Mouse (Mus musculus) kidney, embryonic 16.5 days (tissue): ENCODE data around the gene Taf11. TPM values are rescaled to one million over a fixed set of nuclear protein-coding genes. Genes with fewer than 3 reads are reported as not detected.

Source experiments
- ATAC-seq: fragments of 200-750 bp; cut with Nextera tagmentation; 2 replicates; pipeline ENCODE4 v1.8.0; 2017; ENCODE audit warnings: moderate TSS enrichment; ENCODE audit not compliant: low FRiP score, low TSS enrichment
- H3K27ac ChIP-seq: fragments of 300-500 bp; sonication (generic); 2 replicates; pipeline ENCODE4 v1.5.1; 2014; ENCODE audit warnings: low read length
- H3K27me3 ChIP-seq: fragments of 300-500 bp; sonication (generic); 2 replicates; pipeline ENCODE4 v1.6.1; 2014; ENCODE audit warnings: low read length, control low read depth, mixed read lengths; ENCODE audit not compliant: insufficient read depth
- H3K36me3 ChIP-seq: fragments of 300-500 bp; sonication (generic); 2 replicates; pipeline ENCODE4 v1.6.1; 2014; ENCODE audit warnings: low read length, control low read depth, mixed read lengths; ENCODE audit not compliant: insufficient read depth
- H3K4me1 ChIP-seq: fragments of 300-500 bp; sonication (generic); 2 replicates; pipeline ENCODE4 v1.6.1; 2014; ENCODE audit warnings: low read length, control low read depth, mixed read lengths; ENCODE audit not compliant: insufficient read depth
- H3K4me2 ChIP-seq: fragments of 300-500 bp; sonication (generic); replicated peaks from 2 replicates; pipeline ENCODE4 v1.6.1; 2014; ENCODE audit warnings: low read depth, low read length
- H3K4me3 ChIP-seq: fragments of 300-500 bp; sonication (generic); 2 replicates; pipeline ENCODE4 v1.5.1; 2014; ENCODE audit warnings: mild to moderate bottlenecking, low read length
- H3K9ac ChIP-seq: fragments of 300-500 bp; sonication (generic); replicated peaks from 2 replicates; pipeline ENCODE4 v1.6.1; 2014; ENCODE audit warnings: low read length
- H3K9me3 ChIP-seq: fragments of 300-500 bp; sonication (generic); 2 replicates; pipeline ENCODE4 v1.6.1; 2016; ENCODE audit warnings: low read length, control low read depth
- WGBS: fragments of 180-500 bp; shearing (Covaris S2); extraction: QIAGEN DNeasy Blood & Tissue Kit; methylation state at CpG from one replicate; pipeline ENCODE4 v1.1.7; 2014; 5-methylcytosine and 5-hydroxymethylcytosine counted together
- polyA plus RNA-seq: library from polyadenylated mRNA; unstranded; fragments of >200 nt; fragmentation: Nextera tagmentation; extraction: Ambion mirVana; gene quantifications from 2 replicates; pipeline ENCODE4 v1.2.1, GENCODE M21; 2015

The Taf11 gene
- polyA plus RNA-seq, 1 experiment from 2014 or later: 59.9 TPM

GRCm38 (mm10) chr17:27886499-27887210 lies 23.0 kb downstream of the Taf11 start:
- ATAC-seq: no peak
- no peaks in the 10 kb centered on the region for H3K4me1 ChIP-seq
- no peak overlapping the region for H3K4me3 ChIP-seq
- WGBS: 83% methylated on average over 19 of the region's 19 CpGs
- peaks cover 51% of the 10 kb centered on the region for H3K36me3 ChIP-seq
- H3K9me3 ChIP-seq: no peaks in the 10 kb centered on the region
- no peaks in the 10 kb centered on the region for H3K27me3 ChIP-seq
- no peak overlapping the region for H3K27ac ChIP-seq
- no peak overlapping the region for H3K4me2 ChIP-seq
- no peak overlapping the region for H3K9ac ChIP-seq

DNA sequence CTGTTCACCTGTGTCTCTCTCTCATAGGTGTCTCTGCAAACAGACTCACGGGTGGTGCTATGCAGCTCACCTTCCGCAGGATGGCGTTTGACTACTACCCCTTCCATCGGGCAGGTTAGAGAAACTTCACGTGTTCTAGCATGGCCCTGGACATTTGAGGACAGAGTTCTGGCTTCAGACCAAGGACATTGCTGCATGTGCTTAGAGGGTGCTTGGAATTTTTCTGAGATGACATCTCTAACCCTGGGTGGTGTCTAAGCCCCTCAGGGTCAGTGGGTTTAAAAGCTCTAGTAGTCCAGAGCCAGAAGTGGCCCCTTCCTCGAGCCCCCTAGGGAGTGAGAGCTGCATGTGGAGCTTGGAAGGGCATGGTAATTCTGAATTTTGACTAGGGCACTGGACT lies 25.6 kb downstream of the Taf11 start:
- Histone ChIP-seq H3K4me3 (no peak overlapping the region), H3K36me3 (peaks cover 59% of the 10 kb centered on the region), H3K4me2 (no peak overlapping the region), H3K9me3 (no peaks in the 10 kb centered on the region), H3K9ac (no peak overlapping the region), H3K4me1 (no peaks in the 10 kb centered on the region), H3K27ac (no peak overlapping the region), H3K27me3 (no peaks in the 10 kb centered on the region)
- no peak for ATAC-seq
- 93% methylated on average over 6 of the region's 6 CpGs for WGBS

DNA sequence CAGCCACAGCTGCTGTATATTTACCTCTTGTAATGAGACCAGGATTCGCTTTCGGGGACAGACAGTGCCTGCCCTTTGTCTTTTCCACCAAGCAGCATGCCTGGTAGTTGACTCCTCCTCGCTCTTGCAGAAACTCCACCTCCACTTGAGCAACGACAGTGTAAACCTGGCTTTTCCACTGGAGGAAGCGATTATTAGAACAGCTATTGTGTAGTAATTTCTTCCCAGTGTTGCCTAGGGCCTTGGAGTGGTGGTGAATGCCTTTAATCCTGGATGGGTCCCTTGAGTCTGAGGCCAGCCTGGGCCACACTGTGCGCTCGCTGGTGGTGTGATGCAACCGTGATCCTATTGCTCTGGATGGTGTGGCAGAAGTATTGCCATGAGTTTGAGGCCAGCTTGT lies 26.5 kb downstream of the Taf11 start:
- Histone ChIP-seq H3K36me3 (peaks cover 59% of the 10 kb centered on the region), H3K4me3 (no peak overlapping the region), H3K9me3 (no peaks in the 10 kb centered on the region), H3K4me1 (no peaks in the 10 kb centered on the region), H3K4me2 (no peak overlapping the region), H3K27ac (no peak overlapping the region), H3K9ac (no peak overlapping the region), H3K27me3 (no peaks in the 10 kb centered on the region)
- ATAC-seq: no peak
- WGBS: 89% methylated on average over 8 of the region's 8 CpGs

GRCm38 (mm10) chr17:27881518-27881917 lies 28.1 kb downstream of the Taf11 start:
- H3K36me3 ChIP-seq: peaks cover 48% of the 10 kb centered on the region
- no peak overlapping the region for H3K4me3 ChIP-seq
- 0 out of 2 replicates have a peak, but pooled peaks have one; percentile 57 for ATAC-seq
- no peaks in the 10 kb centered on the region for H3K27me3 ChIP-seq
- no peak overlapping the region for H3K27ac ChIP-seq
- no peak overlapping the region for H3K4me2 ChIP-seq
- WGBS: 63% methylated on average over 11 of the region's 11 CpGs
- H3K9ac ChIP-seq: no peak overlapping the region
- H3K4me1 ChIP-seq: no peaks in the 10 kb centered on the region
- H3K9me3 ChIP-seq: no peaks in the 10 kb centered on the region

DNA sequence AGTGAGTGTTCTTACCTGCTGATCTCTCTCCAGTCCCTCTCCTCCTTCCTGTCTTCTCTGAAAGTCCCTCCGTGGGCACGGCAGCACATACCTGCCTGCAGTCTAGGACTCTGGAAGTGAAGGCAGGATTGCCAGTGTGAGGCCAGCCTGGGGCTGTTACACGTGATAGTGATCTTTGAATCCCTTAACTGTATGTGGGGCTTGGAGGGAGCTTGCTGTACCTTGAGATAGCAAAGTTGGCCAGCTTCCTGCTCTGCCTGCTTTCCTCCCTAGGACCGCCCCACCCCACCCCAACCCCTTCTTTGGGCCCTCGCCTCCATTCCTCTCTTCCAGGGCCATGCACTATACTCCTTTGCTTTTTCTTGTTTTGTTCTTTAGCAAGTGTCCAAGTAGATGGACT lies 35.1 kb downstream of the Taf11 start:
- 56% methylated on average over 5 of the region's 5 CpGs for WGBS
- H3K4me3 ChIP-seq: no peak overlapping the region
- H3K9me3 ChIP-seq: no peaks in the 10 kb centered on the region
- H3K4me2 ChIP-seq: no peak overlapping the region
- ATAC-seq: no peak
- H3K36me3 ChIP-seq: peaks cover 8% of the 10 kb centered on the region; the same call in 1 of the 2 replicates
- no peak overlapping the region for H3K9ac ChIP-seq
- H3K27me3 ChIP-seq: no peaks in the 10 kb centered on the region
- H3K4me1 ChIP-seq: peaks cover 16% of the 10 kb centered on the region; the same call in 1 of the 2 replicates
- no peak overlapping the region for H3K27ac ChIP-seq

GRCm38 (mm10) chr17:27873583-27873982 lies 36.1 kb downstream of the Taf11 start:
- no peak overlapping the region for H3K27ac ChIP-seq
- no peak for ATAC-seq
- 0 out of 2 replicates have a peak, but pooled peaks cover 3% of the 10 kb centered on the region for H3K36me3 ChIP-seq
- peaks cover 16% of the 10 kb centered on the region; the same call in 1 of the 2 replicates for H3K4me1 ChIP-seq
- H3K9me3 ChIP-seq: 0 out of 2 replicates have a peak, but pooled peaks cover 2% of the 10 kb centered on the region
- H3K4me2 ChIP-seq: no peak overlapping the region
- 60% methylated on average over 3 of the region's 3 CpGs for WGBS
- H3K27me3 ChIP-seq: no peaks in the 10 kb centered on the region
- no peak overlapping the region for H3K9ac ChIP-seq
- no peak overlapping the region for H3K4me3 ChIP-seq

GRCm38 (mm10) chr17:27871851-27872250 lies 37.8 kb downstream of the Taf11 start:
- Histone ChIP-seq H3K4me2 (no peak overlapping the region), H3K27me3 (no peaks in the 10 kb centered on the region), H3K4me1 (peaks cover 16% of the 10 kb centered on the region; the same call in 1 of the 2 replicates), H3K9me3 (0 out of 2 replicates have a peak, but pooled peaks cover 2% of the 10 kb centered on the region), H3K9ac (no peak overlapping the region), H3K4me3 (no peak overlapping the region), H3K27ac (no peak overlapping the region), H3K36me3 (0 out of 2 replicates have a peak, but pooled peaks cover 3% of the 10 kb centered on the region)
- 96% methylated on average over 3 of the region's 3 CpGs for WGBS
- no peak for ATAC-seq

- no peak overlapping the region for H3K4me2 ChIP-seq
- 0 out of 2 replicates have a peak, but pooled peaks cover 2% of the 10 kb centered on the region for H3K9me3 ChIP-seq
- H3K9ac ChIP-seq: no peak overlapping the region
- ATAC-seq: no peak
- 0 out of 2 replicates have a peak, but pooled peaks cover 3% of the 10 kb centered on the region for H3K36me3 ChIP-seq
- H3K27me3 ChIP-seq: no peaks in the 10 kb centered on the region
- H3K4me1 ChIP-seq: no peaks in the 10 kb centered on the region
- 73% methylated on average over 4 of the region's 4 CpGs for WGBS
- H3K27ac ChIP-seq: no peak overlapping the region
- no peak overlapping the region for H3K4me3 ChIP-seq
Observed at GRCm38 (mm10) chr17:27866737-27867136, 42.9 kb downstream of the Taf11 start.

GRCm38 (mm10) chr17:27865461-27865860 lies 44.2 kb downstream of the Taf11 start:
- H3K27ac ChIP-seq: no peak overlapping the region
- H3K4me1 ChIP-seq: no peaks in the 10 kb centered on the region
- H3K4me2 ChIP-seq: no peak overlapping the region
- no peak overlapping the region for H3K9ac ChIP-seq
- 0 out of 2 replicates have a peak, but pooled peaks cover 2% of the 10 kb centered on the region for H3K9me3 ChIP-seq
- H3K27me3 ChIP-seq: no peaks in the 10 kb centered on the region
- H3K36me3 ChIP-seq: 0 out of 2 replicates have a peak, but pooled peaks cover 3% of the 10 kb centered on the region
- whole genome bisulfite sequencing: 85% methylated on average over 2 of the region's 2 CpGs
- H3K4me3 ChIP-seq: no peak overlapping the region
- ATAC-seq: no peak

DNA sequence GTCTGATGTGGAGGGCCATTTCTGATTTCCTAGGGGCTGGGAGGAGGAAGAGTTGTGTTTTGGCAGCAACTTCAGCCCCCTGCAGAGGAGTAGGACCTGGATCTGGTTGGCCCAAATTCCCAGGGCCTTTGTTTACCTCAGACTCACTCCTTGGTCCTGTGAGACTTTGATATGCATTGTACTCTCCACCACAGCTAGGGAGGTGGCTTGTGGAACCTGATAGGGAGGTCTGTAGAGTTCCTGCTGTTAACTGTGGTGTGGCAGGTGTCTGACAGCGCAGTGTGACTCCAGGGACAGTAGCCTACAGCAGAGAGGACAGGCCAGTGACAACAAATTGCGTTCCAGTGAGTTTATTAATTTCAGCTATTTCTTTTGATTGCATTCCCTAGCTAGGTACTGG lies 50.5 kb downstream of the Taf11 start:
- ATAC-seq: no peak
- Histone ChIP-seq H3K9me3 (no peaks in the 10 kb centered on the region), H3K4me2 (peak overlapping the region; percentile 88; the same call in 1 of the 2 replicates), H3K4me3 (no peak overlapping the region), H3K27me3 (no peaks in the 10 kb centered on the region), H3K36me3 (no peaks in the 10 kb centered on the region), H3K4me1 (peaks cover 30% of the 10 kb centered on the region), H3K9ac (0 out of 2 replicates have a peak overlapping the region, but pooled peaks have one; percentile 91), H3K27ac (peak overlapping the region; percentile 22; the same call in 1 of the 2 replicates)
- 34% methylated on average over 2 of the region's 2 CpGs for WGBS
